Mouse (Mus musculus): ENCODE results near the gene Abi1.

DNA sequence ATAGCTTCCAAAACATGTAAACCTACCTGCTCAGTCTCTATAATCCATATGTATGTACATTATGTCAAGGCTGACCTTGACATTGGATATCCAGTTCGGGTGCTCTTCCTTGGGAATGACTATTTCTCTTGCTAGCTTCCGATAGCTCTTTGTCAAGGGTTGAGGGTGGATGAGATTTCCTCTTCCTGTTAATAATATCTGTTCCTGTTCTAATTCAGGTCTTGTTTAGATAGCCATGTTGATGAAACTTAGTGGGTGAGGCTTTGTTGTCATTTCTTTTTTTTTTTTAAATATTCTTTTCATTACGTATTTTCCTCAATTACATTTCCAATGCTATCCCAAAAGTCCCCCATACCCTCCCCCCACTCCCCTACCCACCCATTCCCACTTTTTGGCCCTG lies 2.1 kb upstream of the Abi1 start:
- no peak for TF ChIP-seq CTCF (IDR thresholded peaks at IDR 0.05; ENCODE audit: low read depth)
- TF ChIP-seq EP300 (optimal IDR thresholded peaks at IDR 0.05): no peak

Measured in stomach, postnatal 0 days (tissue).